Mouse (Mus musculus) naive thymus-derived CD4-positive, alpha-beta T cell, adult 2 months (primary cell): ENCODE measurements around the gene Marc1.
A peak's percentile ranks its signal among the peaks of the same experiment; 100 is the strongest.

Source experiments
- DNase-seq: peaks from one replicate; pipeline ENCODE4 v3.0.0-alpha.2; 2011; ENCODE audit warnings: low read depth

The Marc1 gene

GRCm38 (mm10) chr1:184762941-184763340 is 48.2 kb downstream of the Marc1 start:
- no peak for DNase-seq

- no peak for DNase-seq
These were observed 49.1 kb downstream of the Marc1 start for GRCm38 (mm10) chr1:184761988-184762387.

GRCm38 (mm10) chr1:184752671-184753070 is 58.4 kb downstream of the Marc1 start:
- no peak for DNase-seq

GRCm38 (mm10) chr1:184750114-184750664 is 60.9 kb downstream of the Marc1 start:
- no peak for DNase-seq

GRCm38 (mm10) chr1:184748692-184749152 is 62.4 kb downstream of the Marc1 start:
- DNase-seq, result no peak

- peak; percentile 60 for DNase-seq
These were observed 73.1 kb downstream of the Marc1 start for GRCm38 (mm10) chr1:184737876-184738479.

- DNase-seq, result no peak
These were observed 73.9 kb downstream of the Marc1 start for GRCm38 (mm10) chr1:184737228-184737627.
